Mouse (Mus musculus): ENCODE measurements around the gene Rinl. TPM values are rescaled to one million over a fixed set of nuclear protein-coding genes. Genes with fewer than 3 reads are reported as not detected.

The Rinl gene
- polyA plus RNA-seq, 1 experiment from 2014 or later, result 2.6 TPM

DNA sequence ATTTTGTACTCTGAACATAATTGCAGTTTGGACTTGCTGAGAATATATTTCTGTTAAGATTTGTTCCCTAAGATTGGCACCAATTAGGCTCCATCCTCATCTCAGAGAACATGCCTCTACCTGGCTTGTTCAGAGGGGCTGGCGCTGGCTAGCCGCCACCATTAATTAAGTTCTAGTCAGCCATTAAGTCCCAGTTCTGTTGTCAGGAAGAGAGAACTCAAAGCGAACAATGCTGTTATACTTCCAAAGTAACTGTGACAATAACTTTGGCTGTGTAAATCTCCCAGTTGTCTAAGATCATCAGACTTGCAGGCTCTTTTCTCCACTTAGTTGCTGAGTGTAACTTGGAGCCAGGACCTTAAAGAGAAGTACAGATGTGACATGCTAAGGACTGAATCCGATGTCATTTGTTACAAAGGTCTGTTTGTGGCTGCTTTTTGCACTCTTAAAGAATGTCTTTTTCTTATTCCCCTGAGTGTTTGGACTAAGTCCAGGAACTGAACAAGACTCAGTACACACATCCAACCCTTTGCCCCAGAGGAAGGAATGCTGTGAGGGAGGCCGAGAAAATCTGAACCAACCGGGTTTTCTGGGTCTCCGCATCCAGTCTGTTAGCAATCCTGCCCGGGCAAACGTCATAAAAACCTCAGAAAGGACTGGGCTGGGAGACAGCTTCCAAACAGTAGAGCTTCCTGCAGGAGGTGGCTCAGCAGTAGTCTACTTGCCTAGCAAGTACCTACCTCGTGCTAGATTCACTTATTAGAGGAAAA, 13.3 kb downstream of the Rinl start:
- H3K36me3 ChIP-seq, result no peaks in the 10 kb centered on the region
- H3K9me3 ChIP-seq, result no peaks in the 10 kb centered on the region
- peak; percentile 62; the same call in 1 of the 2 replicates for ATAC-seq (ENCODE audit: insufficient number of reproducible peaks, insufficient read depth, low FRiP score, low TSS enrichment, low read depth)
- peak overlapping the region; percentile 96 for H3K27ac ChIP-seq
- H3K4me3 ChIP-seq, result no peak overlapping the region
- peaks cover 31% of the 10 kb centered on the region for H3K4me1 ChIP-seq
- 16% methylated on average over 10 of the region's 10 CpGs for WGBS
- H3K27me3 ChIP-seq, result no peaks in the 10 kb centered on the region
- peak overlapping the region; percentile 40 for H3K4me2 ChIP-seq
- peak overlapping the region; percentile 47; the same call in 1 of the 2 replicates for H3K9ac ChIP-seq

DNA sequence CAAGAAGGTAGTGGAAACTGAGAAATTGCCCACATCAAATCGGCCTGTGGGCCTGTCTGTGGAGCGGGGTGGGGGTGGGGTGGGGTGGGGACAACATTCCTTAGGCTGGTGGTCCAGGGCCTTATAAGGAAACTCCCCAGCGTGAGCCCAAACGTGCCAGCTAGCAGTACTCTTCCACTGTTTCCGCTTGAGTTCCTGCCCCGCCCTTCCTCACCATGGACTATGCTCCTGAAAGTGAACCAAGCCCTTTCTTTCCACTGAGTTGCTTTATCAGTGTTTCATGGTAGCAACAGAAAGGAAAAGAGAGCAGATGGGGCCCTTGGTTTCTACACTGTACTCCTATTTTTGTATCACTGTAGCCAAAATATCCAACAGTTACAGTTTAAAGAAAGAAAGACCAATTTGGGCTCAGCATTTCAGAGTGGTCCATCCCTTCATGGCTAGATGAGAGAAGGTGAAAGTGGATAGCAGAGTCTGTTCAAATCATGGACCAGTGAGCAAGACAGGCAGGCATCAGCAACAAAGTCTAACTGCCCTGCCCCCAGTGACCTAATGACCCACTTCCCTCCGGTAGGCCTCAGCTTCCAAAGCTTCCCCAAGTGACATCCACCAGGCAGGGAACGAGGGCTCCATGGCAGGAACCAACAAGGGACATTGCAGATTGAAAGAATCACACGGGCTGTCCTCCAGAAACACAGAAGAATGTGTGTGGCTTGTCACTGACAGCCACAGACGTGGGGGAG, 14.2 kb downstream of the Rinl start:
- 8% methylated on average over 10 of the region's 10 CpGs for WGBS
- Histone ChIP-seq H3K4me1 (peaks cover 36% of the 10 kb centered on the region), H3K9me3 (no peaks in the 10 kb centered on the region), H3K4me2 (peak overlapping the region; percentile 40), H3K36me3 (no peaks in the 10 kb centered on the region), H3K27me3 (no peaks in the 10 kb centered on the region), H3K4me3 (no peak overlapping the region), H3K27ac (peak overlapping the region; percentile 96), H3K9ac (peak overlapping the region; percentile 47)
- peak; percentile 45; the same call in 1 of the 2 replicates for ATAC-seq (ENCODE audit: insufficient number of reproducible peaks, insufficient read depth, low FRiP score, low TSS enrichment, low read depth)

DNA sequence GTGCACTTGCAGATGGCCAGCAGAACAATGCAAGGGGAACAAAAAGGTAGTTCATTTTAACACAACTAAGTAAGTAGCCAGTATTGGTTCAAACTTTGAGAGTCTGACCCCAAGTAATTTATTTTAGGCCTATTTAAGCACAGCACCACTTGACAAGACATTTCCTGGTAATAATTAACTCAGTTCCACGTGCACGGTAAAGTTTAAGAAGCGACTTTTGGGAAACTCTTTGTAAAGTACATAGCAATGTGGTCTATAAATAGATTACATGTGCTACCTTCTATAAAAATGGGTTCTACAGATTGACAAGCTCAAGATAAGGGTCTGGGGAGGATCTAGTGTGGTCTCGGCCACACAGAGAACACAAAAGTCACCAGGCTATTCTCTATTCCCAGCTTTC, 15.0 kb downstream of the Rinl start:
- no peaks in the 10 kb centered on the region for H3K27me3 ChIP-seq
- 46% methylated on average over 4 of the region's 4 CpGs for WGBS
- no peak overlapping the region for H3K4me3 ChIP-seq
- peak overlapping the region; percentile 96 for H3K27ac ChIP-seq
- ATAC-seq (ENCODE audit: insufficient number of reproducible peaks, insufficient read depth, low FRiP score, low TSS enrichment, low read depth), result no peak
- H3K9me3 ChIP-seq, result no peaks in the 10 kb centered on the region
- H3K36me3 ChIP-seq, result no peaks in the 10 kb centered on the region
- no peak overlapping the region for H3K4me2 ChIP-seq
- H3K4me1 ChIP-seq, result peaks cover 40% of the 10 kb centered on the region
- no peak overlapping the region for H3K9ac ChIP-seq

DNA sequence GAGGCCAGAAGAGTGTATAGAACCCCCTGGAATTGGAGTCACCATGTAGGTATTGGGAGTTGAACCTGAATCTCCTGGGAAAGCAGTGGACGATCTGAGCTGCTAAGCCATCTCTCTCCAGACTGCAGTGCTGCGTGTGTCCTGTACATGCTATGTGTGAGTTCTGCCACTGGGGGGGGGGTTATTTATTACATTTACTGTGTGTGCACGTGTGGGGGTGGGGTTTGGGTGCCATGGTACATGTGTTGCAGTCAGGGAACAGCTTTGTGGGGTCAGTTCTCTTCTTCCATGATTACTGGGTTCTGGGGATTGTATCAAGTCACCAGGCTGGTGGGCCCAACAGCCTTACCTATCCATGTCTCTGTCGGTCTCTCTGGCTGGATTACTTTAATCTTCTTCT, 18.1 kb downstream of the Rinl start:
- Histone ChIP-seq H3K27me3 (no peaks in the 10 kb centered on the region), H3K9ac (no peak overlapping the region), H3K36me3 (no peaks in the 10 kb centered on the region), H3K9me3 (no peaks in the 10 kb centered on the region), H3K4me2 (no peak overlapping the region), H3K27ac (no peak overlapping the region), H3K4me1 (peaks cover 34% of the 10 kb centered on the region), H3K4me3 (no peak overlapping the region)
- WGBS, result 81% methylated on average over 4 of the region's 4 CpGs
- no peak for ATAC-seq (ENCODE audit: insufficient number of reproducible peaks, insufficient read depth, low FRiP score, low TSS enrichment, low read depth)

DNA sequence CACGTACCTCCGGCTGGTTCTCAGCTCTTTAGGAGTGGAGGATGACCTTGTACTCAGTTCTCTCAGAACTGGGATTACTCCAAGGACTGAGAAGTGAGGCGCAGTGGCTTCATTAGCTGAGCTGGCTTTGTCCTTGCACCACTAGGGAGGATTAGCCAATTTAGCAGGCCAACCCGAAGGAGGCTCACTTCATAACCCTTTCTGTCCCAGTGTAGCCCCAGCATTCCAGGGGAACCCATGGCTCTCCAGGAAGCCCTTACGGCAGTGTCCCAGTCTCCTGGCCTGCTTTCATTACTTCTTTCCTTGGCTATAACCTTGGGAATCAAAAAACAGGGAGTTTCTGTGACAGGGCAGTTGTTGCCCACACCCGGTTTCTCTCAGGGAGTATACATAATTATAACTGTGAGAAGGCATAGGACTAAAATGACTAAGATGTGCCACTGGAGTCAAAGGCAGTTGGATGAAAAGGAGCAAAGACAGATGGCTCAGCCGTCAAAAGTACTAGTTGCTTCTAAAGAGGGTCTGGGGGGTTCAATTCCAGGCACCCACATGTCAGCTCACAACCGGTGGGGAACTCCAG, 19.0 kb downstream of the Rinl start:
- Histone ChIP-seq H3K36me3 (peaks cover 8% of the 10 kb centered on the region), H3K4me2 (peak overlapping the region; percentile 94), H3K4me3 (peak overlapping the region; percentile 71), H3K4me1 (peaks cover 34% of the 10 kb centered on the region), H3K9ac (peak overlapping the region; percentile 95), H3K27me3 (no peaks in the 10 kb centered on the region), H3K9me3 (no peaks in the 10 kb centered on the region), H3K27ac (peak overlapping the region; percentile 100)
- WGBS, result 39% methylated on average over 7 of the region's 8 CpGs
- no peak for ATAC-seq (ENCODE audit: insufficient number of reproducible peaks, insufficient read depth, low FRiP score, low TSS enrichment, low read depth)

DNA sequence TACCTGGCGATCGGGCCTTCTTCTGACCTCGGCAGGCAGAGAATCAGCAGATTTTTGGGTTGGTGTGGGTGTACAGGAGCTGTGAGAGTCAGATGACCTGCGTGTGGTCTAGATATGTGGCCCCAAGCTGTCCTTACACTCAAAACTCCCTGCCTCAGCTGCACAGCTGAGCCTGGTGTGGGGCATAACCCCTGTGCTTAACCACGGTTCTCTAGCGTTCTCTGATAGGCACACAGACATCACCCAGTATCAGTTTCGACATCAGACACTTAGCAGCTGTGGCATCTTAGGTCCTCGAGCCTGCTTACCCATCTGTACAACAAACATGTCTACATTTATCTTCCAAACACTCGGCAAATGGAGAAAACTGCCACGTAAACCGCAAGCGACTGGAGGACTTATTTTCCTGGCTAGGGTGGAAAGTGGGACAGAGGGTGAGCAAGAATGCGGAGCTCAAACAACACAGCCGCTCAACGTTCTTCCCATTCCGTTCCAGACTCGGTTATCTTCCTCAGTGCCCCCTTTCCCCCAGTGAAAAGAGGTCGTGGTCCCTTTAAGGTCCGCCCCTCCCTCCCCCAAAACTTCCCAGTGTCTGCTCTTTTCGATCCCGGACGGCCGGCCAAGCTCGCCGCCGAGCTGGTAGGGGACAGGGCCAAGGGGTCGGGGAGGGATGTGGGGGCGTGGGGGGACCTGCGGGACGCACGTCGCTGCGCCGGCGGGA, 19.6 kb downstream of the Rinl start, which contains the start of gene Hnrnpl:
TSS of gene Hnrnpl (plus strand) at position 321 of the 721 bp plus-strand sequence.
- WGBS, result 4% methylated on average over 35 of the region's 35 CpGs
- Histone ChIP-seq H3K4me1 (peaks cover 34% of the 10 kb centered on the region), H3K27me3 (no peaks in the 10 kb centered on the region), H3K9me3 (no peaks in the 10 kb centered on the region), H3K9ac (peak within 1 kb of the TSS; percentile 95), H3K27ac (peak within 1 kb of the TSS; percentile 100), H3K36me3 (peaks cover 15% of the 10 kb centered on the region), H3K4me3 (peak within 1 kb of the TSS; percentile 71), H3K4me2 (peak within 1 kb of the TSS; percentile 94)
- peak; percentile 3 for ATAC-seq (ENCODE audit: insufficient number of reproducible peaks, insufficient read depth, low FRiP score, low TSS enrichment, low read depth)

DNA sequence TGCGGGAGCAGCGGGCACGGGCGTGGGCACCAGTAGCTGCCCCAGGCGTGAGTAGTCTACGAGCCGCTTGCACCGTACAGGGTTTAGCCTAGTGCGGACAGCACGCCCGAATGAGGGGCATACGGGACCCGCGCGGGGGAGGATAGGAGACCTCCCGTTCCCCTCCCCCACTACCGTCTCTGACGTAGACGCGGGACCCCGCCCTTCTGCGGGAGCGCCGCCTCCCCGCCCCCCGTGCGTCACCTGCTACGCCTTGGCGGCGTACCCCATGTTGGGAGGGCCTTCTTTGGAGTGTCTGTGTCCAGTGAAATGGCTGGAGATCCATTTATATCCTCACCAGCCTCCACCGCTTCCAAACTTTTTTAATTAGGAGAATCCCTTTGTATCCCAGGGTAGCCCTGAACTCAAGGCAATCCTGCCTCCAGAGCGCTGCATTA, 20.2 kb downstream of the Rinl start:
- peak overlapping the region; percentile 95 for H3K9ac ChIP-seq
- peaks cover 21% of the 10 kb centered on the region for H3K36me3 ChIP-seq
- peak overlapping the region; percentile 94 for H3K4me2 ChIP-seq
- WGBS, result under 1% methylated on average over 31 of the region's 32 CpGs
- ATAC-seq (ENCODE audit: insufficient number of reproducible peaks, insufficient read depth, low FRiP score, low TSS enrichment, low read depth), result peak; percentile 67
- no peaks in the 10 kb centered on the region for H3K9me3 ChIP-seq
- peak overlapping the region; percentile 100 for H3K27ac ChIP-seq
- H3K4me1 ChIP-seq, result peaks cover 34% of the 10 kb centered on the region
- peak overlapping the region; percentile 71 for H3K4me3 ChIP-seq
- H3K27me3 ChIP-seq, result no peaks in the 10 kb centered on the region

DNA sequence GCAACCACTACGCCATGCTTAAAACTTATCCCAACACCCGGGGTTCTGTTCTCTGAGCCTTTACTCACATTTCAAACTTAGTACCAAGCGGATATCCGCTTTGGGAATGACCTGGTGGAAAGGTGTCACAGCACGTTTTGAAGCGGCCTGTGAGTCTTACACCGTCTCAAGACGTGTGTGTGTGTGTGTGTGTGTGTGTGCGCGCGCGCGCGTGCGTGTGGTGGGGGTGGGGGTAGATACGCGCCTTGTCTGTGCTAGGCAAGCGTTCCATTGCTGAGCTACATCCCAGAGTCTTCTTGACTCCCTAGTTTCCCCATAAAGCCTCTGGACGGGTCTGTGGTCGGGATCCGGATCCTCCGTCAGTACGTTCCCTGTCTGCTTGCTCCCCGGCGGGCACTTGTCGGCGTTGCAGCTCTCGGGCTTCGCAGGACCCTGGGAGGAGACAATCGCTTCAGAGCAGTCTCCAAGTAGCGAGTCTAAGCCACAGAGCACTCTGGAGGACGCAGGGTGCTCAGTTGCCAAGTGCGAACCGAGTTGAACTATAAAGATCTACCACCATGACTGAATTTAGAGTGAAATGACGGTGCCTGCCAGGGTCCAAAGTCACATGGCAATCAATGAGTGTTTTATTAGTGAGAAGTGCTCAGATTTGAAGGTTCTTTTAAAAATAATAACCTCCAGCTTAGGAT, 20.8 kb downstream of the Rinl start:
- peak overlapping the region; percentile 100 for H3K27ac ChIP-seq
- H3K4me1 ChIP-seq, result peaks cover 36% of the 10 kb centered on the region
- H3K4me2 ChIP-seq, result peak overlapping the region; percentile 94
- peak overlapping the region; percentile 95 for H3K9ac ChIP-seq
- ATAC-seq (ENCODE audit: insufficient number of reproducible peaks, insufficient read depth, low FRiP score, low TSS enrichment, low read depth), result no peak
- 0% methylated on average over 35 of the region's 35 CpGs for WGBS
- H3K9me3 ChIP-seq, result no peaks in the 10 kb centered on the region
- H3K27me3 ChIP-seq, result no peaks in the 10 kb centered on the region
- peaks cover 26% of the 10 kb centered on the region for H3K36me3 ChIP-seq
- peak overlapping the region; percentile 71 for H3K4me3 ChIP-seq

DNA sequence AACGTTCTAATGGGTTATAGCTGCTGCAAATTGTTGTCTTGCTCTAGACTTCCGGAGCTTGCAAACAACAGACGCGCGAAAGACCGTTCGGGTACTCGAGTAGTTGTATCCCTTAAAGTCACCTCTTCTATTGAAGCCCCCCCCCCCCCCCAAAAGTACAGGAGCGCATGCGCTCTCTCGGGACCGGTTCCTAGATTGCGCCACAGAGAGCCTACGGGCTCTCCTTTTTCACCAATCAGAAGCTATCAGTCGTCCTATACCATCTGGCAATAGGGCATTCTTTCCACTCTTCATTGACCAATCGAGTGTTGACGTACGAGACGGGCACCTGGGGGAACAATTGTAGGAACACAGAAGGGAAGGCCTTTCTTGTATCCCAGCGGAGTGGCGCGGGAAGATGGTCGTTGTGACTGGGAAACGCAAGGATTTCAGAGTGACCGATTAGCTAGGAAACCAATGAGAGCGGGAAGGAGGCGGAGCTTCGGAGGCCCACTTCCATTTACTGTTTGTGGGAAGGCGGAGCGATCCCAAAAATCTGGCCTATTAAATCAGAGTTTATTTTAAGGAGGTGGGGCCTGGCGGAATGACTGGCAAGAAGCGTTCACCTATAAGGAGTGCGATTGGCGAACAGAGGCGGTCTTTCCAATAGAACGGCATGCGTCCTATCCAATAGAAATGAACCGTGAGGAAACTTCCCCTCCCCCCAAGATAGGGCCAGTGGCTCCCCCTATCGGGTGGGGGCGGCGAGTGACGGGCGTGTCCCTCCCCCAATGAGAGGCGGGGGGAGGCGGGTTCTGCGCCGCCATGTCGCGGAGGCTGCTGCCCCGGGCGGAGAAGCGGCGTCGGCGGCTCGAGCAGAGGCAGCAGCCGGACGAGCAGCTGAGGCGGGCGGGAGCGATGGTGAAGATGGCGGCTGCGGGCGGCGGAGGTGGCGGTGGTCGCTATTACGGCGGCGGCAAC, 21.6 kb downstream of the Rinl start:
- H3K9ac ChIP-seq, result peak overlapping the region; percentile 95

DNA sequence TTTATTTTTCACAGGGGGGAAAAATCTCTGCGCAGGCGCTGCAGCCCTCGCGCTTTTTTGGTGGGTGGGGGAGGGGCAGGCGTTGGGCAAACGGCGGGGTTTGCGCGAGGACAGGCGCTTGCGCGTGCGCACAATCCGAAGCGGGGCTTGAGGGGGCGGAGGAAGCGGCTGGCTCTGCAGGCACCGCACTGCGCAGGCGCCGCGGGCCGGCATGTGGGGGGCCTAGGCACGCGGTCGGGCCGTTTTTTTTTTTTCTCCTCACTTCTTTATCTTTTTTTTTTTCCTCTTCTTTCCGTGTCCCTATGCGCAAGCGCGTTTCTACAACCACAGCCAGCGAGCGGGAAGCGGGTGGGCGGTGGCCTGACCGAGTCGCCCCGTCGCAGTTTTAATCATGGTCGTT, 22.5 kb downstream of the Rinl start:
- Histone ChIP-seq H3K9ac (peak overlapping the region; percentile 94), H3K36me3 (peaks cover 43% of the 10 kb centered on the region), H3K9me3 (no peaks in the 10 kb centered on the region), H3K4me1 (peaks cover 52% of the 10 kb centered on the region), H3K27me3 (no peaks in the 10 kb centered on the region), H3K27ac (peak overlapping the region; percentile 100), H3K4me2 (peak overlapping the region; percentile 85), H3K4me3 (peak overlapping the region; percentile 71)
- 0% methylated on average over 40 of the region's 40 CpGs for WGBS
- ATAC-seq (ENCODE audit: insufficient number of reproducible peaks, insufficient read depth, low FRiP score, low TSS enrichment, low read depth), result peak; percentile 44; the same call in 1 of the 2 replicates

More for the DNA sequence above, 21.6 kb downstream of the Rinl start:
- under 1% methylated on average over 70 of the region's 70 CpGs for whole genome bisulfite sequencing
- peaks cover 35% of the 10 kb centered on the region for H3K36me3 ChIP-seq
- peak overlapping the region; percentile 94 for H3K4me2 ChIP-seq
- no peaks in the 10 kb centered on the region for H3K27me3 ChIP-seq
- H3K4me1 ChIP-seq, result peaks cover 43% of the 10 kb centered on the region
- ATAC-seq (ENCODE audit: insufficient number of reproducible peaks, insufficient read depth, low FRiP score, low TSS enrichment, low read depth), result peak; percentile 91
- peak overlapping the region; percentile 71 for H3K4me3 ChIP-seq
- H3K27ac ChIP-seq, result peak overlapping the region; percentile 100
- H3K9me3 ChIP-seq, result no peaks in the 10 kb centered on the region
